Mouse (Mus musculus) bone marrow, adult 2 months (tissue): ENCODE data around the gene Meis2.

Source experiments
- CTCF ChIP-seq: fragments of 200-500 bp; IDR thresholded peaks from 2 replicates; pipeline ENCODE4 v1.5.1; 2011; ENCODE audit warnings: low read length, control low read depth; ENCODE audit not compliant: control insufficient read depth, insufficient read depth
- POLR2A ChIP-seq: fragments of 200-500 bp; IDR thresholded peaks from 2 replicates; pipeline ENCODE4 v1.6.1; 2011; ENCODE audit warnings: low read depth, mild to moderate bottlenecking, control low read depth, low read length, borderline replicate concordance; ENCODE audit not compliant: control insufficient read depth

DNA sequence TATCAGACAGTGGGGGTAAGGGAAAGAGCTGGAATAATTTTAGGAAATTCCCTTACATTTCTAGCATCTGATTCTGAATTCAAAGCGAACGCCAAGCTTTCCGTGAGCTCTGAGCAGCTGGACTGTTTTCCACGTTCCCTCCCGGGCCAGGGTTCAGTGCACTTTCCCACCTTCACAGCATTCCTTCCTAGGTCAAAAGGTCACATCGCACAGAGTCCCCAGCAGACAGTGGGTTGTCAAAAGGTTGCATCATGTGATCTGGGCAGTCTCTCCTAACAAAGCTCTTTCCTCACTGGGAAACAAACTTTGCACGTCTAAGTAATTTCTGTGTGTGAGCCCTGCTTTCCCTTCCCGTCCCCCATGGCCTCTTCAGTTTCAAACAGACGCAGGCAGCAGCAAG is 44.6 kb downstream of the Meis2 start:
- TF ChIP-seq CTCF (no peak), POLR2A (no peak)
